Mouse (Mus musculus): ENCODE results near the gene Gm8978. TPM values are rescaled to one million over a fixed set of nuclear protein-coding genes. Genes with fewer than 3 reads are reported as not detected.

Gene Gm8978
- polyA plus RNA-seq (2014; fragmentation: Illumina TruSeq; extraction: RNeasy Lipid Tissue Mini Kit (QIAGEN cat#74804); ENCODE audit: low read depth, low replicate concordance): not detected

GRCm38 (mm10) chr19:33625152-33625551 lies at the start of gene Gm8978:
Gm8978 (minus strand) TSS chr19:33625252.

Other genes with a start within 250 kb of the Gm8978 start
- 3.8 TPM for gene Rnls, start 233.0 kb downstream of the Gm8978 start, polyA plus RNA-seq (2014; fragmentation: Illumina TruSeq; extraction: RNeasy Lipid Tissue Mini Kit (QIAGEN cat#74804); ENCODE audit: low read depth, low replicate concordance)
- gene Lipo4, start 107.5 kb downstream of the Gm8978 start, polyA plus RNA-seq (2014; fragmentation: Illumina TruSeq; extraction: RNeasy Lipid Tissue Mini Kit (QIAGEN cat#74804); ENCODE audit: low read depth, low replicate concordance): not detected
- gene Lipo2, start 126.1 kb upstream of the Gm8978 start, polyA plus RNA-seq (2014; fragmentation: Illumina TruSeq; extraction: RNeasy Lipid Tissue Mini Kit (QIAGEN cat#74804); ENCODE audit: low read depth, low replicate concordance): not detected
- gene Lipo3, start 136.7 kb upstream of the Gm8978 start, polyA plus RNA-seq (2014; fragmentation: Illumina TruSeq; extraction: RNeasy Lipid Tissue Mini Kit (QIAGEN cat#74804); ENCODE audit: low read depth, low replicate concordance): 18.8 TPM
- not detected for gene Lipo1, start 162.2 kb upstream of the Gm8978 start, polyA plus RNA-seq (2014; fragmentation: Illumina TruSeq; extraction: RNeasy Lipid Tissue Mini Kit (QIAGEN cat#74804); ENCODE audit: low read depth, low replicate concordance)